Mouse (Mus musculus): ENCODE data around the gene Chchd3.

- TF ChIP-seq CTCF (conservative IDR thresholded peaks at IDR 0.05; ENCODE audit: low read length) (no peak), NANOG (IDR thresholded peaks at IDR 0.05; ENCODE audit: borderline replicate concordance, low read length) (no peak)
These were observed 35.0 kb downstream of the Chchd3 start for GRCm38 (mm10) chr6:33025041-33025440.
